Mouse (Mus musculus) left cerebral cortex, adult 9 months (tissue): ENCODE results near the gene Ptprn2.
A peak's percentile ranks its signal among the peaks of the same experiment; 100 is the strongest.

Source experiments
- DNase-seq, 2 experiments: peaks; one replicate each; pipeline ENCODE4 v3.0.0; 2022; ENCODE audit warnings: low spot score in 2 of 2

The Ptprn2 gene

GRCm38 (mm10) chr12:116778095-116779090 is 292.9 kb downstream of the Ptprn2 start:
- no peak for DNase-seq

- DNase-seq = no peak
Observed at GRCm38 (mm10) chr12:116780419-116780818, 294.9 kb downstream of the Ptprn2 start.

- no peak for DNase-seq
Observed at GRCm38 (mm10) chr12:116785731-116786130, 300.2 kb downstream of the Ptprn2 start.

GRCm38 (mm10) chr12:116788346-116788745 is 302.8 kb downstream of the Ptprn2 start:
- DNase-seq = no peak

- no peak for DNase-seq
Observed at GRCm38 (mm10) chr12:116803331-116803730, 317.8 kb downstream of the Ptprn2 start.

- no peak for DNase-seq
Observed at GRCm38 (mm10) chr12:116804712-116805111, 319.2 kb downstream of the Ptprn2 start.

- no peak for DNase-seq
Observed at GRCm38 (mm10) chr12:116805129-116805809, 319.7 kb downstream of the Ptprn2 start.

GRCm38 (mm10) chr12:116806089-116806488 is 320.6 kb downstream of the Ptprn2 start:
- DNase-seq = peak in 1 of 2 experiments; percentile 59

- peak; percentile 49 to 70 for DNase-seq
Observed at GRCm38 (mm10) chr12:116813012-116813411, 327.5 kb downstream of the Ptprn2 start.

GRCm38 (mm10) chr12:116819836-116820235 is 334.3 kb downstream of the Ptprn2 start:
- no peak for DNase-seq

- no peak for DNase-seq
Observed at GRCm38 (mm10) chr12:116823341-116823740, 337.8 kb downstream of the Ptprn2 start.

- no peak for DNase-seq
Observed at GRCm38 (mm10) chr12:116827748-116828147, 342.2 kb downstream of the Ptprn2 start.

GRCm38 (mm10) chr12:116838611-116839192 is 353.2 kb downstream of the Ptprn2 start:
- DNase-seq = no peak

GRCm38 (mm10) chr12:116842723-116843272 is 357.3 kb downstream of the Ptprn2 start:
- DNase-seq = peak in 1 of 2 experiments; percentile 53

GRCm38 (mm10) chr12:116846220-116846619 is 360.7 kb downstream of the Ptprn2 start:
- no peak for DNase-seq

- no peak for DNase-seq
Observed at GRCm38 (mm10) chr12:116847021-116847420, 361.5 kb downstream of the Ptprn2 start.

GRCm38 (mm10) chr12:116856307-116856706 is 370.8 kb downstream of the Ptprn2 start:
- DNase-seq = no peak

GRCm38 (mm10) chr12:116861360-116862017 is 376.0 kb downstream of the Ptprn2 start:
- DNase-seq = no peak

GRCm38 (mm10) chr12:116863291-116863899 is 377.9 kb downstream of the Ptprn2 start:
- no peak for DNase-seq

- no peak for DNase-seq
Observed at GRCm38 (mm10) chr12:116873866-116874585, 388.5 kb downstream of the Ptprn2 start.
